Mouse (Mus musculus): ENCODE data around the gene Hexb.
A peak's percentile ranks its signal among the peaks of the same experiment; 100 is the strongest.
"Not testable (repeated sequence)": the region's sequence is repeated elsewhere in the genome, so short reads cannot be mapped to it uniquely, and the experiment has no call there.

The Hexb gene

GRCm38 (mm10) chr13:97182821-97183220, 15.3 kb downstream of the Hexb start:
- DNase-seq (ENCODE audit: low spot score in 2 of 2), result no peak

DNA sequence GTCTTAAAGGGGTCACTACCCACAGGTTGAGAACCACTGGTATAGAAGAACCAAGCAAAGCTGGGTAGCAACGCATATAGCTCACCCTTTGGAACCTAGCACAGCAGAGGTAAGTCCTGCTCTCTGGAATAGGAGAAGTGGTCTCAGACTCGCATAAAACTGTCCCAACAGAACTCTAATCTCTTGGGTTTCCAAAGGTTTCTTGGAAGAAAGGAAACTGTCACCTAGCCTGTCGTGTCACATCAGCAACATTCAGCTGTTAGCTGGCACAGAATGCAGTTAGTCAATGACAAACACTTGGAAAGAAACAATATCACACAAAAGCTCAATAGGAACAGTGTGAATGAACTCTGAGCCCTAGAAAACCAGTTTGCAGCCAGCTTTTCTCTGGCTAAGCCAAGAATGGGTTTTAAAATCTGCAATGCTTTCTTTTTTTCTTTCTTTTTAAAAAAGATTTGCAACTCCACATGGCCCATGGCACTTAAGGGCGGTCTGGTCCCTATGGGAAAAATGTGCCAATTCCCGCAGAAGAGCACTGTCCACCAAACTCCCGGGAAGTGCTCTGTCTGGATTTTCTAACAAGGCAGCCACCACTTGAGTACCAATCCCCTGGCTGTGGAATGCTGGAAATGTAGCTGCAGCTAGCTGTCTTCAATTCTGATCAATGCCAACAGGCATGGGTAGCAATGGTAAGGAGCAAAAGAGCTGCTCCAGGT, 17.9 kb downstream of the Hexb start:
- no peak for DNase-seq (ENCODE audit: low spot score in 2 of 2)

- DNase-seq (ENCODE audit: low spot score in 2 of 2), result no peak
Measured at GRCm38 (mm10) chr13:97178943-97179342, 19.2 kb downstream of the Hexb start.

GRCm38 (mm10) chr13:97176731-97177130, 21.4 kb downstream of the Hexb start:
- DNase-seq (ENCODE audit: low spot score in 2 of 2), result no peak

DNA sequence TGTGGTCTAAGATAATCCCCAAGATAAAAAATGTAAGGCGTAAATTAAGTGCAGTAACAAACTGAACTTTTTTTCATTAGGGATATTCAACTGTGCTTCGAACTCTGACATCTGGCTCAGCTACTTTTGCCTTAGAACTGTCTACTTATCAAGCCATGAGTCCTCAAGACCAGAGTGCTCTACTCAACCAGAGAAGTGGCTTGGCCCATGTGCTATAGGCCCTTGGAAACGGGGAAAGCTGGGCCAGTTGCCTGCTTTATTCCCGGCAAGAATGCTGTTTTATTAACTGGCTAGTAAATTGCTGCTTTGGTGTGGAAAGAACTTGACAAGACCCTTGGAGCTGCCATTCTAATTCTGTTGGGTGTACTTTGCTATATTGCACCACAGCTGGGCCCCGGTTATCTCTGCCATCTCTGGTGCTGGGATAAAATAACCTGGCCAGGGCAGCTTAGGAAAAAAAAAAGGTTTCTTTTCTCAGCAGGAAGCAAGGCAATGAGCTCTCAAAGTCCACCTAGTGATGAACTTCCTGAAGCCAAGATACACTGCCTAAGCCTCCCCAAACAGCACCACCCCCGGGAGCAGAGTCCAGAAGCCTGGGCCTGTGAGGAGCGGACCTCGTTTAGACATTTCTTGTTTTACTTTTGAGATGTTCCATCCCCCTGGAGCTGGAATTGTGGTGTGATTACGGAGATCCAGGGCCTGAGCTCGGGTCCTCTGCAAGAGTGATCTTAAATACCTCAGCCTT, 22.5 kb downstream of the Hexb start:
- DNase-seq (ENCODE audit: low spot score in 2 of 2), result no peak

DNA sequence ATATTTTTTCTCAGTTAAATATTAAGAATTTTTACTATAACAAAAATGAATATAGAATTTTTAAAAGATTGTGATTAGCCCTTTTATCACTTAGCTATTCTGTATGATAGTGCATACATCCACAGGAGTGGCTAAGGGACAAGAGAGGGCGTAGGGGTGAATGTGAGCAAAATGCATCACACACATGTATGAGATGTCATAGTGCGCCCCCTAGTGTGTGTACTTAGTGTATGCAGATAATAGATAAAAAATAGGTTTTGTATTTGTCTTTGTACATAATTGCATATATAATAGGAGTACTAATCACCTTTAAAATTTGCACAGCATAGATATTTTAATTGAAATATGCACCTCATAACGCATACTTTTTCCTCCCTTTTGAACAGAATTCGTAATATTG, 52.3 kb downstream of the Hexb start:
- DNase-seq (ENCODE audit: low spot score in 2 of 2), result no peak

GRCm38 (mm10) chr13:97142321-97142720, 55.8 kb downstream of the Hexb start:
- DNase-seq (ENCODE audit: low spot score in 2 of 2), result no peak

- DNase-seq (ENCODE audit: low spot score in 2 of 2), result not testable (repeated sequence)
Measured at GRCm38 (mm10) chr13:97138404-97138931, 59.7 kb downstream of the Hexb start.

DNA sequence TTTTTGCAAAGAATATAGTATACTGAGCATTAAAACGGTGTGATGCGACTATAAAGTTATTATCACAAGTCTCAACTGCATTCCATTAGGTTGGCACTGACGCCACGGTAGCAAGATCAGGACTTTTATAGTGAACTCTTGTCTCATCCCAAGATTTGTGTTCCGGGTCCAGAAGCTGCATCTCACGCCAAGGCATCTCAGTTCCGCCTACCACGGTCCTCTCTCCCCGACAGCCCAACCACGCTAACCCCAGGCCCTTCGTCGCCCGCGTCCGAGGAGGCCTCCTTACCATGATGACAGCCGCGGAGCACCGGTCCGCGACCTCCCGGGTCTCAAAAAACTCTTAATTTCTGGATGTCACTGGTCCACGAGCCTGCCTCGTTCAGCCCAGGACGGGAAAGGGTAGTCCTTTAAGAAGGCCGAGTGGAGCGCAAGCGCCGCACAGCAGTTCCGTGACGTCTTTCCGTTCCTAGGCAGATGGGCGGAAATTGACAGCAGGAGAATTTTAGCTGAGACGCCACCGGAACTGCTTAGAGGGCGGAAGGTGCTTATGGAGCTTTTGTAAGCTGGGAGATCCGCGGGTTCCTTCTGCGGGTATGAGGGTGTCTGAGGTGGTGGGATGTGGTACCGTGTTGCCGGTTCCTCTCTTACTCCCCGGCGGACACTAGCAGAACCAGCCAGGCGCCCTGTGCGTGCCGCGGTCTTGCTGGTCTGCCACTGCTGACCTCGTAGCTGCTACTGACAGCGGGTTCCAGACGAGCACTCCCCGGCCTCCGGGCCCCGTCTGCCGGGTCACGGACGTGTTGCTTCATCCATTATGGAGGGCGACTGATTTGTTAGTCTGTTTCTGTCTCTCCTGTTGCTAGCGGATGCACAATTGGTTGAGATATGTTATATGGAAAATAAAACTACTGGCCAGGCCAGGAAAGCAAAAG, 60.4 kb downstream of the Hexb start, which contains the start of the genes Gfm2 and Nsa2:
TSS of gene Gfm2 (plus strand) at position 472 of the 935 bp plus-strand sequence.
TSS of gene Nsa2 (minus strand) at position 472 of the 935 bp plus-strand sequence.
- DNase-seq (ENCODE audit: low spot score in 2 of 2), result peak; percentile 80 to 87

- DNase-seq (ENCODE audit: low spot score in 2 of 2), result not testable (repeated sequence)
Measured at GRCm38 (mm10) chr13:97130413-97130812, 67.7 kb downstream of the Hexb start.

DNA sequence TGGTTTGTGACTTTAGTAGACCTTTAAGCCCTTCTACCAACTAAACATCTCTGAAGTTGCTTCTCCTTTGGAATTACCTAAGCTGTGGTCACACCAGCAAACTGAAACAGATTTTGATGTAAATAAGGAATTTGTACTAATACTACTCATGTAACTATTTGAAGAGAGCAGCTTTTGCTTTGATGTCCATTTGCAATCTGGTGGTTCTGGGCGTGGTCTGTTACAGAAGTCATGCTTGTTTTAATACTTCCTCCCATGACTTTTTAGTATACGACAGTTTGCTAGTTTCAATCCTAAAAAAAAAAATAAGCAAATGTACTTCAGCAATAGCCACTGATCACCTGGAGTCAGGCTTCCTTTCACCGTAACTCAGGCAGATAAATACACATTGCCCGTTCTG, 68.5 kb downstream of the Hexb start:
- DNase-seq (ENCODE audit: low spot score in 2 of 2), result not testable (repeated sequence)

Measured in frontal cortex, postnatal 25 days (tissue).